Mouse (Mus musculus): ENCODE data around the gene Xrra1.
"Not testable (repeated sequence)": the region's sequence is repeated elsewhere in the genome, so short reads cannot be mapped to it uniquely, and the experiment has no call there.

Gene Xrra1

DNA sequence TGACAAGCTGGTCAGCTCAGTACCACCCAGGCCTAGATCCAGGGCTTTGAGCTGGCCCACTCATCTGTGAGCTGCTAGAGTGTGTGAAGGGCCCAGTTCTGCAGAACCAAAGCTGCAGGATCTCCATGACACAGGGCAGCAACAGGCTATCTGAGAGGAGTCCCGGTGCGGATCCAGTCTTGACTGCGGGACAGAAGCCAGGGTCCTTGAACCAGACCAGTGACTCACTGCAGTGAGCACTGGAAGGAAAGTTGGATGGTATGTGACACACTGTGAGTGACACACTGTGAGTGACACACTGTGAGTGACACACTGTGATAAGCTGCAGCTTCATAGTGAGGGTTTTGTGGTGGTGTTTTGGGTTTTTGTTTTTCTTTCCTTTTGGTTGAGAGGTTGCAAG is 85.6 kb downstream of the Xrra1 start:
- no peak for ATAC-seq (ENCODE audit: insufficient number of reproducible peaks, low FRiP score, low TSS enrichment)

DNA sequence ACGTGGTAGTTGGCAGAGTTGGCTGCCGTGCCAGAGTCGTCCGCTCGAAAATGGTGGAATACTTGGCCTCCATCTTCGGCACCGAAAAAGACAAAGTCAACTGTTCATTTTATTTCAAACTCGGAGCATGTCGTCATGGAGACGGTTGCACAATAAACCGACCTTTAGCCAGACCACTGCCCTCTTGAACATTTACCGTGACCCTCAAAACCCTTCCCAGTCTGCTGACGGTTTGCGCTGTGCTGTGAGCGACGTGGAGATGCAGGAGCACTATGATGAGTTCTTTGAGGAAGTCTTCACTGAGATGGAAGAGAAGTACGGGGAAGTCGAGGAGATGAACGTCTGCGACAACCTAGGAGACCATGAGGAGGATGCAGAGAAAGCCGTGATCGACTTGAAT is 86.1 kb downstream of the Xrra1 start:
- not testable (repeated sequence) for ATAC-seq (ENCODE audit: insufficient number of reproducible peaks, low FRiP score, low TSS enrichment)

- ATAC-seq (ENCODE audit: insufficient number of reproducible peaks, low FRiP score, low TSS enrichment): no peak
These were observed 87.0 kb downstream of the Xrra1 start for GRCm38 (mm10) chr7:99945939-99946338.

DNA sequence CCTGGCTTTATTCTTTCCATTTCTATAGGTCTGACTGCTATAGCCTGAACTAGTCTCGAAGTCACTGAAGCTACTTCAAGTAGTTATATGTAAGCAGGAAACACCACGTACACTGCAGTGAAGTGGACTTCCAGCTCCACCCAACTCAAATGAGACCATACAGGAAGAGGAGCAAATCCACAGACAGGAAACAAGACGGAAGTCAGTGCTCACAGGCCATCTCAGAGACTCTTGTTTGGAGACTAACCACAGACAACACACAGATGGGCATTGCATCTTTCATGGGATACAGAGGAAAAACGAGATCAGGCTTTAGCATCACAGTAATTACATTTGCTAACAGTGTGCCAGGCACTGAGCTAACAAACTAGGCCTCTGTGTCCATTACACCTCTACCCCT is 87.4 kb downstream of the Xrra1 start:
- no peak for ATAC-seq (ENCODE audit: insufficient number of reproducible peaks, low FRiP score, low TSS enrichment)

DNA sequence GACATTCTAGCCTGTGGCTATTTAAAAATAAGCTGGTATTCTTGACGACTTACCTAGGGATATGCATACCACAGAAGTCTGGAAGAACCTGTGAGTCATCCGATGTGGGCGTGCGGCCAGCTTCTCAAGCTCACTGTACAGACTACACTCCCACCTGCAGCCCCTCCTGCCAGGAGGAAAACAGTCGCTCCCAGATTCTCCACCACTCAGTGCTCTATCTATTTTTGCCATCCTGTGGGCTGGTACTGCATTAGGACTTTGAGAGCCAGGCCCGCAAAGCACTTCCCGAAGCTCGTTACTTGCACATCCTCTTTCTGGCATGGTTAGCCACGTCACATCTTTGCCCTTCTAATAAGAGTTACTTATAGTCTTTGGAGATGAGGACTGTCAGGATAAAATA is 88.4 kb downstream of the Xrra1 start:
- ATAC-seq (ENCODE audit: insufficient number of reproducible peaks, low FRiP score, low TSS enrichment): 0 out of 2 replicates have a peak, but pooled peaks have one; percentile 40

GRCm38 (mm10) chr7:99953442-99954098 is 94.7 kb downstream of the Xrra1 start:
- ATAC-seq (ENCODE audit: insufficient number of reproducible peaks, low FRiP score, low TSS enrichment): no peak

DNA sequence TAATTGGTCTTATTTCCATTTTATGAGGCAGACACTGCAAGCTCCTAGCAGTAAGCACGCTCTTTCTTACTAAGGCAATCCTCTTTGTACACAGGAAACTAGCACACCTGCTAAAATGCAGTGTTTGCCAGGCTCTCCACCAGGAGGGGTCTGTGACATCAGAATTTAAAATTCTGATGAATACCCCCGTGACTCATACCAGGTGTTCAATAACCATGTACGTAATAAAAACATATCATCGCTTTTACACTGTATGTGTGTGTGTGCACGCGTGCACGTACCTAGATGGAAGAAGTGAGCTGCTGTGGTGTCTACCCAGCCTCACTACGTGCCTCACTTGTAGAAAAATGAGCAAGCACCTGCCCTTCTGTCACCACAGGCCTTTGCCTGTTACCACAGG is 95.3 kb downstream of the Xrra1 start:
- ATAC-seq (ENCODE audit: insufficient number of reproducible peaks, low FRiP score, low TSS enrichment): no peak

GRCm38 (mm10) chr7:99956095-99956494 is 97.2 kb downstream of the Xrra1 start:
- ATAC-seq (ENCODE audit: insufficient number of reproducible peaks, low FRiP score, low TSS enrichment): no peak

DNA sequence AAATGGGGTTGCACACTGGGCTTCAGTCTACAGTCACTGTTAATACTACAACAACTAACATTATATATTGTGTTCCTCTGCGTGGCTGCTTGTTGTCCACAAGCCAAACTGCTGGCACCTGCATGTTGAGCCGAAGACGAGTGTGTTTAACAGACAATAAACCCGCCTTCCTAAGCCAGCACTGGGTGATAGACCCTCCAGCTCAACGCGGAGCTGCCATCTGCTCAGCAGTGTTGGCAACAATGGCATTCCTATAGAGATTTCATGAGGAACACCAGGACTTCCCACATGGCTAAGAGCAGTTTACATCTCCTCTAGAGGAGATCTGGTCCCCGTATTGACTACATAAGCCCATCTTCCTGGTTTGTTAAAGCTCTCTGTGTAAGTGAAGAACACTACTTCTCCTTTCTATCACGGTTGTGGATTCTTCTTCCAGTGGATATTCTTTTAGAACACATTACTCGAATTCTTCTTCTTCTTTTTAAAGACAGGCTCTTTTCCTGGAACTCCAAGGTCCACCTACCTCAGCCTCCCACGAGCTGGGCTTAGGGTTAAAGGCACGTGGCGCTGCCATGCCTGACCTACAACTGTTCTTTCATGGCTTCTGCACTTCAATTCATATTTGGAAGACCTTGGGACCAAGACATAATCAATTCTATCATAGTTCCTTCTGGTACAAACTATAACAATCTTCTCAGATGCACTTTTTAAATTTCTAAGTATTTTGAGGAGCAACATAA is 98.5 kb downstream of the Xrra1 start:
- no peak for ATAC-seq (ENCODE audit: insufficient number of reproducible peaks, low FRiP score, low TSS enrichment)

GRCm38 (mm10) chr7:99960571-99960970 is 101.7 kb downstream of the Xrra1 start:
- not testable (repeated sequence) for ATAC-seq (ENCODE audit: insufficient number of reproducible peaks, low FRiP score, low TSS enrichment)

DNA sequence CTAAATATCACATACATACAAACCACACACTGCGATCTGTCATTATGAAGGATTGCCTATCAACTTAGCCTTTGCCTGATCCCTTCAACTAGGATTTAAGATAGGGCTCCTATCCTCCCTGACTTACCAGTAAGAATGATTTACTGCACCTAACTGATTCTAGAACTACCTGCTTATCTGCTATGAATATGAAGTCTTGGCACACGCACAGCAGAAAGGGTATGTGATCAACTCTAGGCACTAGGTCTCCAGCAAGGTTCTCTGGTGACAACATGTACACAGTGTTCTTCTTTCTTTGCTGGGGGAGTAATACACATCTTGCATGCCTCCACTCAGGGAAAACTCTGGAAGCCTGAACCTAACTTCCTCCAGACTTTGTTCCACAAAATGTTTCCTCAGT is 102.6 kb downstream of the Xrra1 start:
- ATAC-seq (ENCODE audit: insufficient number of reproducible peaks, low FRiP score, low TSS enrichment): no peak

DNA sequence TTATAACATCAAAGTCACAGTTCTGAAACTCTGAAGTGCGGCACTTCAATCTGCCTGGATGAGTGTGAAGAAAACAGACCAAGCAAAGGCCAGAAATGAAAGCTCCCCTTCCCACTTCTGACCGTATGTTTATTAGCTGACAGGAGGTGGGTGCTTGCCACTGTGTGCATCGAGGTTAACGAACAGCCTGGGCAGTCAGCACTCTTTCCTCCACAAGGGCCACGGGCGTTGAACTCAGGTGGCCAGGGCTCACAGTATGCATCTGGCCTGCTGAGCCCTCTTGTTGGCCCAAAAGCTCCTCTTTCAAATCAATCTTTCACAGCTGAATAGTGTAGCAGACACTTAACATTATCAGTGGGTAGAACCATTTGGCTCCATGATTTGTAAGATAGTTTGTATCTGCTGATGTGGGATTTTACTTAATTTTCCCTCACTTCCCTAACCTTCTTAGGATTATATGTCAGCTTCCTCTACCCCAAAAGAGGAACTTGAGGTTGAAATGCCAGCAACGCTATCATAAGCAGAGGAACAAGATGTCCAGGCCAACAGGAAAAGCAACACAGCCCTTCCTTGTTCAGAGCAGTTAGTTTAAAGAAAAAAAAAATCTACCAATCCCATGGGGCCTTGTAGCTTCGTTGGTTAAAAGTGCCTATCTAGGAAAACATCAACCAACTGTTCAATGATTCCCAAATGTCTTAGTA is 103.8 kb downstream of the Xrra1 start:
- no peak for ATAC-seq (ENCODE audit: insufficient number of reproducible peaks, low FRiP score, low TSS enrichment)

GRCm38 (mm10) chr7:99963237-99963860 is 104.4 kb downstream of the Xrra1 start:
- no peak for ATAC-seq (ENCODE audit: insufficient number of reproducible peaks, low FRiP score, low TSS enrichment)

DNA sequence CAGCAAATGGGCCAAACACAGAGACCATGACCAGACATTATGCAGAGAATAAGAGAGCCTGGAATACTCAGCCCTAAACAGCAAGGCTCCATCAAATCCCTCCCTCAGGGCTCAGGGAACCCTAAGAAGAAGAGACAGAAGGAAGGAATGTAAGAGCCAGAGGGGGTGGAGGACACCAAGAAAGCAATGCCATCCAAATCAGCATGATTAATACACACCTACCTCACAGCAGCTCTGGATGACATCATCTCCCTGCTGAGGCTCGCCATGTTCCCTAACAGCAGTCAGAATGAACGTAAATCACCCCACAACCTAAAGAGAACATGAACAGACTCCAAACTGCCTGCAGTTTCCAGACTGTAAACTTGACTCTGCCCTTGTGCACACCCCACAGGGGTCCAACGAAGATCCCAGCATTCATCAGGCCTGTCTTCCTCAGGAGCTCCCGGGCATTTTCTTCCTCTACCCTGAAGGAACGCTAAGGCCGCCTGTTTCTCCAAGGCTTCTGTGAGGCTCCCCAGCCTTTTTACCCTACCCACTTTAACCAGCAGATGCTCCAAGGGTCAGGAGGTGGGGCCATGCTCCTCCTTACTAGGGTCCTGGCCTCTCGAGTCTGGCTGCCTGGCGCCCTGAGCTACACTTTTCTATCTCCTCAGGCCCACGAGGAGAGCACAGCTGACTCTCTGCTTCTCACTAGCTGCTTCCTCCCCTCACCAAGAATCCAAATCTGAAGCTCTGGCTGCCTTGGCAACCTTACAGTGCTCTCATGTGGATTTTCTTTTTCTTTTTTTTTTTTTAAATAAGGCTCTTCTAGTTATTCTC is 106.3 kb downstream of the Xrra1 start:
- 0 out of 2 replicates have a peak, but pooled peaks have one; percentile 33 for ATAC-seq (ENCODE audit: insufficient number of reproducible peaks, low FRiP score, low TSS enrichment)

- no peak for ATAC-seq (ENCODE audit: insufficient number of reproducible peaks, low FRiP score, low TSS enrichment)
These were observed 107.2 kb downstream of the Xrra1 start for GRCm38 (mm10) chr7:99966011-99966721.
